Mouse (Mus musculus): ENCODE measurements around the gene Olfr1380. TPM values are rescaled to one million over a fixed set of nuclear protein-coding genes. Genes with fewer than 3 reads are reported as not detected.
"Not testable (repeated sequence)": the region's sequence is repeated elsewhere in the genome, so short reads cannot be mapped to it uniquely, and the experiment has no call there.

Olfr1380 gene
- total and polyA plus RNA-seq, 3 experiments = not detected

DNA sequence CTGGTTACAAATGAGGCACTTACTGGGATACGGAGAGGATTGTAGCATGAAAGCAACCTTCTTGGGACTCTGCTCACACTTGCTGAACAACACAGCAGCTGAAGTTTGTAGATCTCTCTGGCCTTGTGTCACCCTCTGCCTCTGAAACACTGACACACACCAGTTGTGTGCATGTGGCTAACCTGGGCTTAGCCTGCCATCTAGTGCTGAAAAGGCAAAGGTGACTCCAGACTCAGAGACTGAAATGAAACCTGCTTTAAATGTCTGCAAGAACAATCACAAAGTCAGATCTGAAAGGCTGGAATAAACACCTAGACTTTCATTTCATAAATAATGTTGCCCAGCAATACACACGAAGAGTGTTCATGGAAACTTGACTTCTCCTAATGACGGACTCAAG lies 2.6 kb upstream of the Olfr1380 start:
- peak; percentile 7 to 63; a peak in 2 of 4 replicates for TF ChIP-seq CTCF (conservative IDR thresholded peaks at IDR 0.05 in 1 of 2, IDR thresholded peaks at IDR 0.05 in 1 of 2; ENCODE audit: low read depth in 2 of 2, low read length in 2 of 2)
- TF ChIP-seq SMC3 (IDR thresholded peaks at IDR 0.05; ENCODE audit: low read depth, low read length) = peak; percentile 46
- TF ChIP-seq RAD21 (IDR thresholded peaks at IDR 0.05; ENCODE audit: low read depth, low read length) = peak; percentile 61
- H3K79me2 ChIP-seq (replicated peaks; ENCODE audit: control insufficient read depth, extremely low read depth, insufficient read depth, poor library complexity, severe bottlenecking); dilution Hi-C loops (cut with MboI; ENCODE audit: extremely low pct_ligation_motif_present, extremely low pct_unique_long_range_greater_than_20kb, low sequenced_read_pairs): not testable (repeated sequence)

DNA sequence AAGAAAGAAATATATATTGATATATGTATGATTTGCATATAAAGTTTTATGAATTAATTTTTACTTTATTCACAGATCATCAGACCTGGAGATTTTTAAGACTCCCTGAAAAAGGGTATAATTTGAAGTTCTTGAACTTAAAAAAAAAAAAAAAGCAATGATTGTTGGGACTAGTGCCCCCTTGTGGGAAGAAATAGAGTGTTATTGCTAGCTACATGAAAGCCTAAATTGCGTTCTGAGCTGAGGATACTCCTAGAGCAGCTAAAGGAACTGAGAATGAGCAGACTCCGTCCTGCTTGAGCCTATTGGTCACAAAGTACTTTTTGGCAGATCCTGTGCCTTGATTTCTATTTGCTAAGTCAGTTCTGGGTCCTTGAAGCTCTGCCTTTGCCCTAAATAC lies 18.4 kb downstream of the Olfr1380 start:
- H3K36me3 ChIP-seq (replicated peaks in 1 of 2; ENCODE audit: control insufficient read depth in 1 of 2, insufficient read depth in 1 of 2, low read length in 1 of 2); dilution Hi-C loops (cut with MboI; ENCODE audit: extremely low pct_ligation_motif_present, extremely low pct_unique_long_range_greater_than_20kb, low sequenced_read_pairs); H3K4me2 ChIP-seq (ENCODE audit: insufficient read depth, low read depth, poor library complexity, severe bottlenecking); H3K27me3 ChIP-seq (replicated peaks); H3K4me1 ChIP-seq (ENCODE audit: control insufficient read depth in 1 of 2, insufficient read depth in 2 of 2); H3K9ac ChIP-seq (ENCODE audit: insufficient read depth, low read depth); H3K79me2 ChIP-seq (replicated peaks; ENCODE audit: control insufficient read depth, extremely low read depth, insufficient read depth, poor library complexity, severe bottlenecking); H3K27ac ChIP-seq (ENCODE audit: insufficient read depth, low read depth); H3K9me3 ChIP-seq (replicated peaks; ENCODE audit: low read length); H3K4me3 ChIP-seq (replicated peaks in 1 of 3; ENCODE audit: low read depth in 2 of 3, low read length in 2 of 3, poor library complexity in 1 of 3); in situ Hi-C loops (cut with MboI; ENCODE audit: low pct_ligation_motif_present, low pct_unique_long_range_greater_than_20kb, low sequenced_read_pairs): not testable (repeated sequence)
- DNase-seq (ENCODE audit: extremely low read depth) = peak; percentile 54
- peak; percentile 32; the same call in 1 of the 2 replicates for TF ChIP-seq SMC3 (IDR thresholded peaks at IDR 0.05; ENCODE audit: low read depth, low read length)
- peak; percentile 96 for TF ChIP-seq ZNF384 (IDR thresholded peaks at IDR 0.05; ENCODE audit: low read depth, low read length)
- peak; percentile 45 to 67; a peak in 3 of 4 replicates for TF ChIP-seq CTCF (conservative IDR thresholded peaks at IDR 0.05 in 1 of 2, IDR thresholded peaks at IDR 0.05 in 1 of 2; ENCODE audit: low read depth in 2 of 2, low read length in 2 of 2)

More for the DNA sequence above, 2.6 kb upstream of the Olfr1380 start:
- DNase-seq (ENCODE audit: extremely low read depth) = peak; percentile 37
- in situ Hi-C loops (cut with MboI; ENCODE audit: low pct_ligation_motif_present, low pct_unique_long_range_greater_than_20kb, low sequenced_read_pairs); H3K9me3 ChIP-seq (replicated peaks; ENCODE audit: low read length); H3K4me2 ChIP-seq (ENCODE audit: insufficient read depth, low read depth, poor library complexity, severe bottlenecking); H3K36me3 ChIP-seq (replicated peaks in 1 of 2; ENCODE audit: control insufficient read depth in 1 of 2, insufficient read depth in 1 of 2, low read length in 1 of 2); H3K9ac ChIP-seq (ENCODE audit: insufficient read depth, low read depth); H3K27me3 ChIP-seq (replicated peaks); H3K4me1 ChIP-seq (ENCODE audit: control insufficient read depth in 1 of 2, insufficient read depth in 2 of 2); H3K27ac ChIP-seq (ENCODE audit: insufficient read depth, low read depth); H3K4me3 ChIP-seq (replicated peaks in 1 of 3; ENCODE audit: low read depth in 2 of 3, low read length in 2 of 3, poor library complexity in 1 of 3): not testable (repeated sequence)

DNA sequence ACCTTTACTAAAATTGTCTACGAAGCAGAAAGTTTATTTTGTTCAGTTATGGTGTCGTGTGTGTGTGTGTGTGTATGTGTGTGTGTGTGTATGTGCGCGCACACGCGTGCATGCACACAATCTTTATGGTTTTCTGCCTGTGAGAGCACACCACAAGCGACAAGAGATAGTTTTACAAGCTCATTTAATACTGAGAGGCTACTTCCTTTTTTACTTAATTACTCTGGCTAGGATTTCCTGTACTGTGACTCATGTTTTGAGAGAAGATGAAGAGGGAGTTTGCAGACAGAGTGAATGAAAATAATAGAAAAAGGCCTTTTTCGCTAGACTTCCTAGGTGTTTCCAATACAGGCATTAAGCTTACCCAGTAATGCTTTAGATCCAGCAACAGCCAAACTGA lies 23.8 kb downstream of the Olfr1380 start:
- H3K27ac ChIP-seq (ENCODE audit: insufficient read depth, low read depth); H3K4me1 ChIP-seq (ENCODE audit: control insufficient read depth in 1 of 2, insufficient read depth in 2 of 2); H3K36me3 ChIP-seq (replicated peaks in 1 of 2; ENCODE audit: control insufficient read depth in 1 of 2, insufficient read depth in 1 of 2, low read length in 1 of 2); H3K9ac ChIP-seq (ENCODE audit: insufficient read depth, low read depth); H3K4me2 ChIP-seq (ENCODE audit: insufficient read depth, low read depth, poor library complexity, severe bottlenecking); H3K9me3 ChIP-seq (replicated peaks; ENCODE audit: low read length); DNase-seq (ENCODE audit: extremely low read depth); H3K27me3 ChIP-seq (replicated peaks); H3K4me3 ChIP-seq (replicated peaks in 1 of 3; ENCODE audit: low read depth in 2 of 3, low read length in 2 of 3, poor library complexity in 1 of 3); dilution Hi-C loops (cut with MboI; ENCODE audit: extremely low pct_ligation_motif_present, extremely low pct_unique_long_range_greater_than_20kb, low sequenced_read_pairs); in situ Hi-C loops (cut with MboI; ENCODE audit: low pct_ligation_motif_present, low pct_unique_long_range_greater_than_20kb, low sequenced_read_pairs); H3K79me2 ChIP-seq (replicated peaks; ENCODE audit: control insufficient read depth, extremely low read depth, insufficient read depth, poor library complexity, severe bottlenecking): not testable (repeated sequence)

DNA sequence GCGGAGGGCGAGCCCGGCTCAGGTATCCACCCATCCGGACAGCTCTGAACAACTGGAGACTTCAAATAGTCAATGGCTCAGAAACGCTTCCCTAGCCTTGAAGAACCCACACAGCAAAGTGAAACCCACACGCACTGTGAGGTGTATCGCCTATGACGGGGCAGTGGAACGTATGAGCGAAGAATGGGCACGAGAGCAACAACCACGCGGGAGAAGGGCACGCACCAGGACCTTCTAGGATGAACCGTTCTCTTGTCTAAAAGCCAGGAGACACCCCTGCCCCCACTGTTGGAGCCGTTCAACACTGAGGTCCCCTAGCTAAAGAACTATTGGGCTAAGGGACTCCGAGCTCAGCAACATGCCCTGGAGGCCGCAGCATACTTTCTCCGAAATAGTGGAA lies 33.5 kb downstream of the Olfr1380 start:
- no peaks in the 10 kb centered on the region for H3K27me3 ChIP-seq (replicated peaks)
- dilution Hi-C loops (cut with MboI; ENCODE audit: extremely low pct_ligation_motif_present, extremely low pct_unique_long_range_greater_than_20kb, low sequenced_read_pairs) = no loop called here
- no peak overlapping the region for H3K27ac ChIP-seq (ENCODE audit: insufficient read depth, low read depth)
- H3K79me2 ChIP-seq (replicated peaks; ENCODE audit: control insufficient read depth, extremely low read depth, insufficient read depth, poor library complexity, severe bottlenecking) = peaks cover 3% of the 10 kb centered on the region; the same call in 1 of the 2 replicates
- peak overlapping the region in 1 of 3 experiments; percentile 13 for H3K4me3 ChIP-seq (replicated peaks in 1 of 3; ENCODE audit: low read depth in 2 of 3, low read length in 2 of 3, poor library complexity in 1 of 3)
- no peaks in the 10 kb centered on the region for H3K9me3 ChIP-seq (replicated peaks; ENCODE audit: low read length)
- no peaks in the 10 kb centered on the region for H3K4me1 ChIP-seq (ENCODE audit: control insufficient read depth in 1 of 2, insufficient read depth in 2 of 2)
- in situ Hi-C loops (cut with MboI; ENCODE audit: low pct_ligation_motif_present, low pct_unique_long_range_greater_than_20kb, low sequenced_read_pairs) = no loop called here
- H3K36me3 ChIP-seq (replicated peaks in 1 of 2; ENCODE audit: control insufficient read depth in 1 of 2, insufficient read depth in 1 of 2, low read length in 1 of 2) = peaks cover 4 to 22% of the 10 kb centered on the region in 2 experiments
- no peak overlapping the region for H3K4me2 ChIP-seq (ENCODE audit: insufficient read depth, low read depth, poor library complexity, severe bottlenecking)
- no peak overlapping the region for H3K9ac ChIP-seq (ENCODE audit: insufficient read depth, low read depth)
- no peak for DNase-seq (ENCODE audit: extremely low read depth)
- TF ChIP-seq POLR2A (IDR thresholded peaks at IDR 0.05; ENCODE audit: low read depth, low read length) (no peak), CTCF (conservative IDR thresholded peaks at IDR 0.05 in 1 of 2, IDR thresholded peaks at IDR 0.05 in 1 of 2; ENCODE audit: low read depth in 2 of 2, low read length in 2 of 2) (no peak), UBTF (IDR thresholded peaks at IDR 0.05; ENCODE audit: low read depth, low read length) (no peak), CHD2 (IDR thresholded peaks at IDR 0.05; ENCODE audit: low read length) (no peak), ELF1 (IDR thresholded peaks at IDR 0.05; ENCODE audit: low read depth, low read length) (no peak), MAFK (IDR thresholded peaks at IDR 0.05; ENCODE audit: insufficient replicate concordance, low read length) (no peak), ZNF384 (IDR thresholded peaks at IDR 0.05; ENCODE audit: low read depth, low read length) (no peak), USF2 (conservative IDR thresholded peaks at IDR 0.05; ENCODE audit: low read depth, low read length) (no peak), JUND (conservative IDR thresholded peaks at IDR 0.05; ENCODE audit: low read depth, low read length) (no peak), RCOR1 (conservative IDR thresholded peaks at IDR 0.05; ENCODE audit: low read depth, low read length) (no peak), HCFC1 (IDR thresholded peaks at IDR 0.05; ENCODE audit: low read depth, low read length) (no peak), NELFE (IDR thresholded peaks at IDR 0.05; ENCODE audit: low read depth, low read length) (no peak), CHD1 (IDR thresholded peaks at IDR 0.05; ENCODE audit: low read depth, low read length) (no peak), SMC3 (IDR thresholded peaks at IDR 0.05; ENCODE audit: low read depth, low read length) (no peak), TCF12 (IDR thresholded peaks at IDR 0.05; ENCODE audit: low read depth, low read length) (no peak), PAX5 (IDR thresholded peaks at IDR 0.05; ENCODE audit: low read length) (no peak), EP300 (IDR thresholded peaks at IDR 0.05; ENCODE audit: low read length) (no peak), JUN (IDR thresholded peaks at IDR 0.05; ENCODE audit: insufficient read depth, low read depth, low read length) (no peak)

All from CH12.LX (cell line).